Mouse (Mus musculus) forebrain, embryonic 13.5 days (tissue): ENCODE measurements at regions not wholly inside any gene's neighbourhood (a gene's known extent, or its start where the extent isn't known, plus 50 kb on each side); places are given as distances from the start of the nearest gene placed in this dataset.

Experiments
- ATAC-seq: fragments of 200-750 bp; cut with Nextera tagmentation; 2 replicates; pipeline ENCODE4 v1.8.0; 2017
- H3K27ac ChIP-seq: fragments of 300-500 bp; sonication (generic); 2 replicates; pipeline ENCODE4 v1.5.1; 2015; ENCODE audit warnings: inconsistent platforms, mild to moderate bottlenecking, moderate library complexity
- H3K27me3 ChIP-seq: fragments of 300-500 bp; sonication (generic); 2 replicates; pipeline ENCODE4 v1.6.1; 2015; ENCODE audit warnings: mild to moderate bottlenecking, inconsistent platforms
- H3K36me3 ChIP-seq: fragments of 300-500 bp; sonication (generic); 2 replicates; pipeline ENCODE4 v1.6.1; 2015; ENCODE audit warnings: mild to moderate bottlenecking, inconsistent platforms; ENCODE audit not compliant: poor library complexity, severe bottlenecking
- H3K4me1 ChIP-seq: fragments of 300-500 bp; sonication (generic); 2 replicates; pipeline ENCODE4 v1.6.1; 2015; ENCODE audit warnings: inconsistent platforms
- H3K4me2 ChIP-seq: fragments of 300-500 bp; sonication (generic); 2 replicates; pipeline ENCODE4 v1.6.1; 2015; ENCODE audit warnings: inconsistent platforms, mild to moderate bottlenecking, moderate library complexity
- H3K4me3 ChIP-seq: fragments of 300-500 bp; sonication (generic); 2 replicates; pipeline ENCODE4 v1.5.1; 2015; ENCODE audit warnings: mild to moderate bottlenecking, inconsistent platforms
- H3K9ac ChIP-seq: fragments of 300-500 bp; sonication (generic); 2 replicates; pipeline ENCODE4 v1.6.1; 2015; ENCODE audit warnings: mild to moderate bottlenecking, inconsistent platforms
- H3K9me3 ChIP-seq: fragments of 300-500 bp; sonication (generic); replicated peaks from 2 replicates; pipeline ENCODE4 v1.6.1; 2016; ENCODE audit warnings: inconsistent platforms
- WGBS: fragments of 180-500 bp; shearing (Covaris S2); methylation state at CpG from one replicate; pipeline ENCODE4 v1.1.7; 2015; 5-methylcytosine and 5-hydroxymethylcytosine counted together

- 0 out of 2 replicates have a peak, but pooled peaks cover 3% of the 10 kb centered on the region for H3K4me1 ChIP-seq
- no peak overlapping the region for H3K4me3 ChIP-seq
- H3K9me3 ChIP-seq, result no peaks in the 10 kb centered on the region
- H3K27me3 ChIP-seq, result peaks cover 7% of the 10 kb centered on the region
- no peak overlapping the region for H3K27ac ChIP-seq
- ATAC-seq, result no peak
- 68% methylated on average over 4 of the region's 4 CpGs for WGBS
- H3K36me3 ChIP-seq, result no peaks in the 10 kb centered on the region
- no peak overlapping the region for H3K9ac ChIP-seq
- no peak overlapping the region for H3K4me2 ChIP-seq
These were observed 124.6 kb upstream of the Bcor start for GRCm38 (mm10) chrX:12284741-12285140.

GRCm38 (mm10) chrX:12285141-12285540, 125.0 kb upstream of the Bcor start:
- 49% methylated on average over 5 of the region's 5 CpGs for WGBS

GRCm38 (mm10) chrX:12285976-12286909, 126.1 kb upstream of the Bcor start:
- ATAC-seq, result no peak
- Histone ChIP-seq H3K36me3 (no peaks in the 10 kb centered on the region), H3K27me3 (peaks cover 7% of the 10 kb centered on the region), H3K9ac (no peak overlapping the region), H3K4me3 (no peak overlapping the region), H3K27ac (no peak overlapping the region), H3K9me3 (no peaks in the 10 kb centered on the region), H3K4me1 (0 out of 2 replicates have a peak, but pooled peaks cover 3% of the 10 kb centered on the region), H3K4me2 (no peak overlapping the region)
- WGBS, result 29% methylated on average over 24 of the region's 24 CpGs

More at GRCm38 (mm10) chrX:12285141-12285540, 125.0 kb upstream of the Bcor start:
- no peak overlapping the region for H3K4me3 ChIP-seq
- ATAC-seq, result no peak
- H3K36me3 ChIP-seq, result no peaks in the 10 kb centered on the region
- H3K27me3 ChIP-seq, result peaks cover 7% of the 10 kb centered on the region
- no peak overlapping the region for H3K27ac ChIP-seq
- H3K4me2 ChIP-seq, result no peak overlapping the region
- no peak overlapping the region for H3K9ac ChIP-seq
- 0 out of 2 replicates have a peak, but pooled peaks cover 3% of the 10 kb centered on the region for H3K4me1 ChIP-seq
- H3K9me3 ChIP-seq, result no peaks in the 10 kb centered on the region

GRCm38 (mm10) chrX:12286910-12287522, 126.9 kb upstream of the Bcor start:
- ATAC-seq, result no peak
- no peak overlapping the region for H3K4me2 ChIP-seq
- 19% methylated on average over 18 of the region's 18 CpGs for WGBS
- H3K36me3 ChIP-seq, result no peaks in the 10 kb centered on the region
- H3K27ac ChIP-seq, result no peak overlapping the region
- no peak overlapping the region for H3K9ac ChIP-seq
- H3K27me3 ChIP-seq, result peaks cover 7% of the 10 kb centered on the region
- no peak overlapping the region for H3K4me3 ChIP-seq
- H3K4me1 ChIP-seq, result 0 out of 2 replicates have a peak, but pooled peaks cover 3% of the 10 kb centered on the region
- H3K9me3 ChIP-seq, result no peaks in the 10 kb centered on the region

GRCm38 (mm10) chrX:12287656-12288561, 127.8 kb upstream of the Bcor start:
- no peaks in the 10 kb centered on the region for H3K36me3 ChIP-seq
- no peak overlapping the region for H3K9ac ChIP-seq
- no peak for ATAC-seq
- no peaks in the 10 kb centered on the region for H3K9me3 ChIP-seq
- WGBS, result 12% methylated on average over 17 of the region's 17 CpGs
- peak overlapping the region; percentile 12; the same call in 1 of the 2 replicates for H3K4me2 ChIP-seq
- H3K4me3 ChIP-seq, result no peak overlapping the region
- peaks cover 7% of the 10 kb centered on the region for H3K27me3 ChIP-seq
- 0 out of 2 replicates have a peak, but pooled peaks cover 3% of the 10 kb centered on the region for H3K4me1 ChIP-seq
- no peak overlapping the region for H3K27ac ChIP-seq

GRCm38 (mm10) chrX:12288562-12289117, 128.5 kb upstream of the Bcor start:
- H3K27me3 ChIP-seq, result peaks cover 7% of the 10 kb centered on the region
- no peaks in the 10 kb centered on the region for H3K9me3 ChIP-seq
- 48% methylated on average over 4 of the region's 5 CpGs for WGBS
- H3K36me3 ChIP-seq, result no peaks in the 10 kb centered on the region
- no peak overlapping the region for H3K4me3 ChIP-seq
- H3K9ac ChIP-seq, result no peak overlapping the region
- ATAC-seq, result no peak
- H3K4me2 ChIP-seq, result no peak overlapping the region
- H3K27ac ChIP-seq, result no peak overlapping the region
- 0 out of 2 replicates have a peak, but pooled peaks cover 3% of the 10 kb centered on the region for H3K4me1 ChIP-seq

GRCm38 (mm10) chrX:12293146-12293545, 133.0 kb upstream of the Bcor start:
- 17% methylated on average over 2 of the region's 2 CpGs for WGBS
- H3K4me1 ChIP-seq, result 0 out of 2 replicates have a peak, but pooled peaks cover 6% of the 10 kb centered on the region
- no peaks in the 10 kb centered on the region for H3K27me3 ChIP-seq
- H3K9me3 ChIP-seq, result no peaks in the 10 kb centered on the region
- H3K4me2 ChIP-seq, result no peak overlapping the region
- H3K36me3 ChIP-seq, result no peaks in the 10 kb centered on the region
- H3K4me3 ChIP-seq, result no peak overlapping the region
- H3K27ac ChIP-seq, result no peak overlapping the region
- ATAC-seq, result no peak
- no peak overlapping the region for H3K9ac ChIP-seq

GRCm38 (mm10) chrX:12294452-12294851, 134.3 kb upstream of the Bcor start:
- ATAC-seq, result no peak
- no peak overlapping the region for H3K4me2 ChIP-seq
- H3K36me3 ChIP-seq, result no peaks in the 10 kb centered on the region
- H3K27ac ChIP-seq, result no peak overlapping the region
- WGBS, result 48% methylated on average over 5 of the region's 9 CpGs
- H3K9me3 ChIP-seq, result no peaks in the 10 kb centered on the region
- H3K4me3 ChIP-seq, result no peak overlapping the region
- H3K9ac ChIP-seq, result no peak overlapping the region
- no peaks in the 10 kb centered on the region; the same call in 1 of the 2 replicates for H3K27me3 ChIP-seq
- 0 out of 2 replicates have a peak, but pooled peaks cover 3% of the 10 kb centered on the region for H3K4me1 ChIP-seq

- H3K4me2 ChIP-seq, result no peak overlapping the region
- H3K27me3 ChIP-seq, result no peaks in the 10 kb centered on the region; the same call in 1 of the 2 replicates
- no peak overlapping the region for H3K4me3 ChIP-seq
- no peak overlapping the region for H3K27ac ChIP-seq
- WGBS, result 32% methylated on average over 6 of the region's 6 CpGs
- ATAC-seq, result no peak
- H3K9ac ChIP-seq, result no peak overlapping the region
- no peaks in the 10 kb centered on the region for H3K9me3 ChIP-seq
- no peaks in the 10 kb centered on the region for H3K36me3 ChIP-seq
- H3K4me1 ChIP-seq, result 0 out of 2 replicates have a peak, but pooled peaks cover 3% of the 10 kb centered on the region
These were observed 134.8 kb upstream of the Bcor start for GRCm38 (mm10) chrX:12294941-12295340.

- H3K27ac ChIP-seq, result no peak overlapping the region; the same call in 1 of the 2 replicates
- ATAC-seq, result no peak
These were observed 136.3 kb upstream of the Bcor start for GRCm38 (mm10) chrX:12296264-12297053.

More at GRCm38 (mm10) chrX:12296264-12297053, 136.3 kb upstream of the Bcor start:
- Histone ChIP-seq H3K4me1 (0 out of 2 replicates have a peak, but pooled peaks cover 3% of the 10 kb centered on the region), H3K4me3 (no peak overlapping the region), H3K36me3 (no peaks in the 10 kb centered on the region), H3K4me2 (no peak overlapping the region), H3K27me3 (no peaks in the 10 kb centered on the region; the same call in 1 of the 2 replicates), H3K9ac (no peak overlapping the region), H3K9me3 (no peaks in the 10 kb centered on the region)
- 71% methylated on average over 9 of the region's 9 CpGs for WGBS
